Mouse (Mus musculus): ENCODE results near the gene Zfp185.

Gene Zfp185

GRCm38 (mm10) chrX:72986841-72987519 is at the start of gene Zfp185:
TSS of gene Zfp185 (plus strand) at chrX:72987339.
- DNase-seq (ENCODE audit: low spot score in 2 of 2), result peak; percentile 41 to 50

- DNase-seq (ENCODE audit: low spot score in 2 of 2), result no peak
Observed at GRCm38 (mm10) chrX:72953464-72953863, 33.7 kb upstream of the Zfp185 start.

GRCm38 (mm10) chrX:72956486-72956885 is 30.7 kb upstream of the Zfp185 start:
- no peak for DNase-seq (ENCODE audit: low spot score in 2 of 2)

- no peak for DNase-seq (ENCODE audit: low spot score in 2 of 2)
Observed at GRCm38 (mm10) chrX:72960431-72960830, 26.7 kb upstream of the Zfp185 start.

GRCm38 (mm10) chrX:72961511-72961910 is 25.6 kb upstream of the Zfp185 start:
- DNase-seq (ENCODE audit: low spot score in 2 of 2), result no peak

- DNase-seq (ENCODE audit: low spot score in 2 of 2), result no peak
Observed at GRCm38 (mm10) chrX:72962743-72963142, 24.4 kb upstream of the Zfp185 start.

- DNase-seq (ENCODE audit: low spot score in 2 of 2), result no peak
Observed at GRCm38 (mm10) chrX:72982831-72983230, 4.3 kb upstream of the Zfp185 start.

GRCm38 (mm10) chrX:72985607-72986006 is 1.5 kb upstream of the Zfp185 start:
- DNase-seq (ENCODE audit: low spot score in 2 of 2), result no peak

- no peak for DNase-seq (ENCODE audit: low spot score in 2 of 2)
Observed at GRCm38 (mm10) chrX:72987520-72987905, 374 bp downstream of the Zfp185 start.

- DNase-seq (ENCODE audit: low spot score in 2 of 2), result no peak
Observed at GRCm38 (mm10) chrX:72988431-72988830, 1.3 kb downstream of the Zfp185 start.

GRCm38 (mm10) chrX:72990581-72990980 is 3.4 kb downstream of the Zfp185 start:
- no peak for DNase-seq (ENCODE audit: low spot score in 2 of 2)

- DNase-seq (ENCODE audit: low spot score in 2 of 2), result no peak
Observed at GRCm38 (mm10) chrX:72992291-72992919, 5.3 kb downstream of the Zfp185 start.

- DNase-seq (ENCODE audit: low spot score in 2 of 2), result no peak
Observed at GRCm38 (mm10) chrX:72995542-72995941, 8.4 kb downstream of the Zfp185 start.

- DNase-seq (ENCODE audit: low spot score in 2 of 2), result no peak
Observed at GRCm38 (mm10) chrX:73003110-73003509, 16.0 kb downstream of the Zfp185 start.

GRCm38 (mm10) chrX:73005678-73006077 is 18.5 kb downstream of the Zfp185 start:
- no peak for DNase-seq (ENCODE audit: low spot score in 2 of 2)

GRCm38 (mm10) chrX:73007597-73008479 is 20.7 kb downstream of the Zfp185 start:
- DNase-seq (ENCODE audit: low spot score in 2 of 2), result peak; percentile 93 to 97

- no peak for DNase-seq (ENCODE audit: low spot score in 2 of 2)
Observed at GRCm38 (mm10) chrX:73012846-73013245, 25.7 kb downstream of the Zfp185 start.

- no peak for DNase-seq (ENCODE audit: low spot score in 2 of 2)
Observed at GRCm38 (mm10) chrX:73037003-73037402, 49.9 kb downstream of the Zfp185 start, which contains the start of gene Pnma5. TSS of gene Pnma5 (minus strand) at chrX:73037103.

- DNase-seq (ENCODE audit: low spot score in 2 of 2), result no peak
Observed at GRCm38 (mm10) chrX:73038831-73039230, 51.7 kb downstream of the Zfp185 start.

- no peak for DNase-seq (ENCODE audit: low spot score in 2 of 2)
Observed at GRCm38 (mm10) chrX:73039666-73040065, 52.5 kb downstream of the Zfp185 start.

GRCm38 (mm10) chrX:73053860-73054563 is 66.9 kb downstream of the Zfp185 start:
- DNase-seq (ENCODE audit: low spot score in 2 of 2), result peak; percentile 93

GRCm38 (mm10) chrX:73061528-73061927 is 74.4 kb downstream of the Zfp185 start:
- no peak for DNase-seq (ENCODE audit: low spot score in 2 of 2)
